In the genomic region with DNA sequence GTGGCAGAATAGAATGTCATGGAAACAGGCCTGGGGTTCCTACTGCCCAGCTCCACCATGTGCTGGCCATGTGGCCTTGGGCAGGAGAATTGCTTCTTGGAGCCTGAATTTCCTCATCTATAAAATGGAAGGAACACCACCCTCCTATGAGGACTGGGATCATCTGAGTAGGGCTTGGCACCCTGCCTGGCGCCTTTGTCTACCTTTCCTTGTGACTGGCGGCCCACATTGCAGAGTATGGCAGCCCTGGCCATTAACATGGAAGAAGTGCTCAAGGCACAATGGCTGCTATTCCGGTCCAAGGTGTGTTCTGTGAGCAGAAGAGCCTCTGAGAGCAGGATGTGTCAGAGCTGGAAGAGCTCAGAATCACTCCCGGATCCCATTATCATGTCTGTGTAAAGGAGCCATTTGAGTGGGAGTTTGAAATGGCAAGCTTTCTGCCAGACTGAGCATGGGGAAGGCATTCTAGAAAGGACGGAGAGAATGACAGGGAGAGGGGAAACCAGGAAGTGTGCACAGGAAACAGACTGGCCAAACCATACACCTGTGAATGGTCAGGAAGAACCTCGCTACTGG, we compare ENCODE assay signal across 25 mouse cellular contexts.
DNase-seq lines count a peak whose midpoint lies in the region; ATAC-seq and TF ChIP-seq lines count a peak whose summit lies in the region.
"Had no signal": no experiment of that assay in that cellular context is flagged by ENCODE, and none has a peak within 500 bp of the region (broad histone marks: within the 10 kb centered on the region; RNA-seq: fewer than 3 reads in every experiment).

No protein-coding gene starts in this region.

- WGBS in limb, embryonic 12.5 days: 84% methylated on average over 6 of the region's 6 CpGs
- 95% methylated on average over 6 of the region's 6 CpGs for WGBS in limb, embryonic 10.5 days

- H3K4me1 ChIP-seq in limb, embryonic 12.5 days (replicated peaks): peaks cover 14% of the 10 kb centered on the region
- H3K4me1 ChIP-seq in limb, embryonic 10.5 days: peaks cover 21% of the 10 kb centered on the region

- H3K9me3 ChIP-seq in limb, embryonic 12.5 days: no peaks in the 10 kb centered on the region
- no peaks in the 10 kb centered on the region for H3K9me3 ChIP-seq in limb, embryonic 10.5 days (replicated peaks)
- H3K9me3 ChIP-seq: liver, embryonic 15.5 days; neural tube, embryonic 12.5 days had no signal

- peak; percentile 89 for ATAC-seq in frontal cortex, adult (ENCODE audit: low TSS enrichment)
- 0 out of 2 replicates have a peak, but pooled peaks have one; percentile 18 for ATAC-seq in limb, embryonic 12.5 days (ENCODE audit: insufficient number of reproducible peaks, insufficient read depth, low FRiP score, low TSS enrichment, low read depth)
- ATAC-seq: CD4-positive, CD25-positive, alpha-beta regulatory T cell, adult 4 months had no signal

- DNase-seq in frontal cortex, postnatal 10 days (ENCODE audit: low spot score in 2 of 2): no peak
- DNase-seq in limb, embryonic 10.5 days (ENCODE audit: low spot score): no peak
- peak; percentile 16 for DNase-seq in R1 (ENCODE audit: low read depth, low spot score)
- peak; percentile 60 for DNase-seq in brain, embryonic 14.5 days (ENCODE audit: low read depth)
- no peak for DNase-seq in right cerebral cortex, adult 2 months (ENCODE audit: low spot score in 2 of 2)
- DNase-seq in heart, adult 8-10 months (ENCODE audit: low spot score): no peak
- DNase-seq: adrenal gland, adult 2 months; adrenal gland, postnatal 36 days; cerebellum, adult 9-10 months; cerebellum, postnatal 36 days; gastrocnemius, postnatal 10 days; heart, postnatal 14 days; kidney, postnatal 4 days; lung, embryonic 14.5 days; lung, postnatal 14 days; right cerebral cortex, adult 18-20 months; right cerebral cortex, postnatal 4 days; thymus, postnatal 4 days had no signal

- H3K27me3 ChIP-seq in limb, embryonic 12.5 days: no peaks in the 10 kb centered on the region
- no peaks in the 10 kb centered on the region for H3K27me3 ChIP-seq in limb, embryonic 10.5 days (ENCODE audit: low read depth, poor library complexity, severe bottlenecking)
- H3K27me3 ChIP-seq: liver, embryonic 15.5 days; neural tube, embryonic 12.5 days had no signal

- no peak for TF ChIP-seq CTCF in brain, embryonic 14.5 days (IDR thresholded peaks at IDR 0.05; ENCODE audit: borderline replicate concordance, extremely low read depth, insufficient read depth, insufficient read length)

- no peak overlapping the region for H3K4me2 ChIP-seq in limb, embryonic 12.5 days
- H3K4me2 ChIP-seq: liver, embryonic 15.5 days; lung, embryonic 14.5 days; neural tube, embryonic 12.5 days had no signal

- no peaks in the 10 kb centered on the region for H3K36me3 ChIP-seq in limb, embryonic 12.5 days
- peaks cover 5% of the 10 kb centered on the region; the same call in 1 of the 2 replicates for H3K36me3 ChIP-seq in limb, embryonic 10.5 days
- H3K36me3 ChIP-seq: liver, embryonic 15.5 days; neural tube, embryonic 12.5 days had no signal

- no peak for TF ChIP-seq POLR2A in brain, embryonic 14.5 days (IDR thresholded peaks at IDR 0.05; ENCODE audit: borderline replicate concordance, extremely low read depth, insufficient read depth, insufficient read length, poor library complexity, severe bottlenecking)

- no peak overlapping the region for H3K9ac ChIP-seq in limb, embryonic 12.5 days (replicated peaks)
- H3K9ac ChIP-seq: liver, embryonic 15.5 days; lung, embryonic 14.5 days; neural tube, embryonic 12.5 days had no signal

- no peak overlapping the region for H3K27ac ChIP-seq in limb, embryonic 12.5 days
- no peak overlapping the region for H3K27ac ChIP-seq in limb, embryonic 10.5 days
- H3K27ac ChIP-seq: kidney, postnatal 0 days; liver, embryonic 15.5 days; neural tube, embryonic 12.5 days had no signal

- H3K4me3 ChIP-seq in limb, embryonic 12.5 days (replicated peaks): no peak overlapping the region
- no peak overlapping the region for H3K4me3 ChIP-seq in limb, embryonic 10.5 days
- H3K4me3 ChIP-seq: liver, embryonic 15.5 days; myocyte; neural tube, embryonic 12.5 days had no signal

Comparison
In these comparisons a context has a peak if more than half of its experiments do, and no peak if none do; other contexts are left out.
1. DNase-seq: peak in R1 (single experiment) and brain, embryonic 14.5 days (single experiment); none in frontal cortex, postnatal 10 days (0 of 2), limb, embryonic 10.5 days (single experiment), right cerebral cortex, adult 2 months (0 of 2) and heart, adult 8-10 months (single experiment).